Mouse (Mus musculus) B cell, adult 62 days (primary cell): ENCODE measurements around the gene Rcan1. TPM values are rescaled to one million over a fixed set of nuclear protein-coding genes. Genes with fewer than 3 reads are reported as not detected.

Experiments
- total RNA-seq: library from RNA; stranded (reverse); gene quantifications from 4 replicates; pipeline ENCODE4 v1.2.4, GENCODE M21; 2023

The Rcan1 gene
- total RNA-seq, result 5.7 to 8.5 TPM (median 8.3 TPM) in 4 replicates

GRCm38 (mm10) chr16:92470706-92471105, at the start of gene Rcan1:
Gene Rcan1 (minus strand): TSS chr16:92470867.

DNA sequence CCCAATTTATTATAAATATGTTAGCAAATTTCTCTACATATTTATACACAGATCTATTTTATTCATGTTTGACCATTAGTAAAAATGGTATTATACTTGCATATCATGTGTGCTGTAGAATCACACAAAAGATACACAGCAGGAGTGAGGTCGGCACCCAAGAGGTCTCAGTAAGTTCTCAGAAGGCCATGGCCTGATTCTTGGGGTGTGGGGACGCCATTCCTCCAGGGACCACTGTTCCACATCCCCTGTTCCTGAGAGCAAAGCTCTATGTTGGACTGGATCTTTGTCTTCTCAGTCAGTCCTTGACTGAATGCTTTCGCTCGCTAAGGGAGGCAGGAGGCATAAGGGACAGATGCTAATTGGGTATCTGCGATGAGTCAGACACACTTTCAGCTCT, 14.8 kb upstream of the Rcan1 start, which contains the start of gene Clic6:
TSS of gene Clic6 (plus strand) at position 301 of the 400 bp plus-strand sequence.

GRCm38 (mm10) chr16:92359229-92359628, 111.4 kb downstream of the Rcan1 start, which contains the start of gene Kcne1:
Gene Kcne1 (minus strand): TSS chr16:92359468.

Other genes with a start within 250 kb of the Rcan1 start
- gene Kcne2, start 178.5 kb downstream of the Rcan1 start, total RNA-seq, result not detected in 4 replicates
- gene Smim11, start 169.6 kb downstream of the Rcan1 start, total RNA-seq, result 16.0 to 25.4 TPM (median 24.3 TPM) in 4 replicates
- gene Fam243, start 149.4 kb downstream of the Rcan1 start, total RNA-seq, result not detected in 4 replicates
- not detected in 4 replicates for gene Kcne1, start 111.4 kb downstream of the Rcan1 start, total RNA-seq
- not detected in 4 replicates for gene Clic6, start 14.9 kb upstream of the Rcan1 start, total RNA-seq